Comparison of ENCODE assay signal across 21 mouse cellular contexts in genomic region chr2:180147379-180147778, GRCm38 (mm10). TPM values are rescaled to one million over a fixed set of nuclear protein-coding genes. Genes with fewer than 3 reads are reported as not detected.
DNase-seq lines count a peak whose midpoint lies in the region; ATAC-seq lines count a peak whose summit lies in the region.
"Had no signal": no experiment of that assay in that cellular context is flagged by ENCODE, and none has a peak within 500 bp of the region (broad histone marks: within the 10 kb centered on the region; RNA-seq: fewer than 3 reads in every experiment).

No protein-coding gene starts in this region.

- H3K4me3 ChIP-seq in heart, embryonic 15.5 days: no peak overlapping the region
- H3K4me3 ChIP-seq: limb, embryonic 15.5 days; megakaryocyte, embryonic 14.5 days had no signal

- H3K9ac ChIP-seq in heart, embryonic 15.5 days: no peak overlapping the region
- H3K9ac ChIP-seq: limb, embryonic 15.5 days had no signal

- ATAC-seq in heart, embryonic 15.5 days (replicated peaks; ENCODE audit: insufficient number of reproducible peaks, insufficient read depth, low FRiP score, low read depth): no peak; the same call in 1 of the 2 replicates
- ATAC-seq: CD4-positive, CD25-positive, alpha-beta regulatory T cell, adult 4 months; forebrain, embryonic 14.5 days; hindbrain, postnatal 0 days had no signal

- WGBS in heart, embryonic 15.5 days: 39% methylated on average over 6 of the region's 6 CpGs

- peaks cover 11% of the 10 kb centered on the region for H3K4me1 ChIP-seq in heart, embryonic 15.5 days (replicated peaks)
- H3K4me1 ChIP-seq: limb, embryonic 15.5 days had no signal

- H3K27me3 ChIP-seq in heart, embryonic 15.5 days: no peaks in the 10 kb centered on the region
- H3K27me3 ChIP-seq: limb, embryonic 15.5 days; megakaryocyte, embryonic 14.5 days had no signal

- no peaks in the 10 kb centered on the region for H3K9me3 ChIP-seq in heart, embryonic 15.5 days (replicated peaks)
- H3K9me3 ChIP-seq: G1E; limb, embryonic 15.5 days; megakaryocyte, embryonic 14.5 days had no signal

- no peak overlapping the region for H3K4me2 ChIP-seq in heart, embryonic 15.5 days
- H3K4me2 ChIP-seq: limb, embryonic 15.5 days had no signal

- peaks cover 50% of the 10 kb centered on the region for H3K36me3 ChIP-seq in heart, embryonic 15.5 days

- H3K27ac ChIP-seq in heart, embryonic 15.5 days: peak overlapping the region; percentile 67
- H3K27ac ChIP-seq: hindbrain, postnatal 0 days; kidney, postnatal 0 days; limb, embryonic 15.5 days had no signal

- intact Hi-C loops in left cerebral cortex, postnatal 4 days (cut with DNase I): no loop called here

- peak; percentile 22 to 55 for DNase-seq in frontal cortex, postnatal 36 days (ENCODE audit: low spot score in 2 of 2)
- no peak for DNase-seq in frontal cortex, postnatal 14 days (ENCODE audit: low spot score in 2 of 2)
- DNase-seq in left cerebral cortex, adult 18-20 months (ENCODE audit: low spot score in 2 of 2): peak; percentile 15 to 45
- DNase-seq in left cerebral cortex, postnatal 4 days: no peak
- peak; percentile 53 to 64 for DNase-seq in right cerebral cortex, postnatal 10 days (ENCODE audit: low spot score in 2 of 2)
- DNase-seq in spleen, postnatal 4 days (ENCODE audit: low spot score in 2 of 2): no peak
- DNase-seq: adrenal gland, postnatal 36 days; kidney, adult 11 months; lung, postnatal 10 days; thymus, postnatal 4 days had no signal

RNA-seq across cellular contexts. Expression of gene Adrm1, which starts 23.9 kb away (rescaled TPM):
- total RNA-seq in left cerebral cortex, adult 18-20 months (2021): 100 to 1,000 TPM; 106 to 111 TPM
- total RNA-seq in left cerebral cortex, postnatal 4 days (2021): 100 to 1,000 TPM; 117 to 118 TPM
- polyA plus RNA-seq in heart, embryonic 15.5 days (2015; fragmentation: Nextera tagmentation; extraction: Ambion mirVana): 123 and 139 TPM in 2 replicates

RNA-seq across cellular contexts. Expression of gene Osbpl2, which starts 28.3 kb away (rescaled TPM):
- 10 to 100 TPM; 49.1 to 54.1 TPM for total RNA-seq in left cerebral cortex, adult 18-20 months (2021)
- total RNA-seq in left cerebral cortex, postnatal 4 days (2021): 10 to 100 TPM; 61.9 to 64.5 TPM
- 31.5 and 36.9 TPM in 2 replicates for polyA plus RNA-seq in heart, embryonic 15.5 days (2015; fragmentation: Nextera tagmentation; extraction: Ambion mirVana)

RNA-seq across cellular contexts. Expression of gene Hrh3, which starts 43.1 kb away (rescaled TPM):
- total RNA-seq in left cerebral cortex, adult 18-20 months (2021): 100 to 1,000 TPM in 1 of 2 experiments, 10 to 100 TPM in 1; 87.6 to 114 TPM
- 10 to 100 TPM; 16.6 to 17.4 TPM for total RNA-seq in left cerebral cortex, postnatal 4 days (2021)
- polyA plus RNA-seq in heart, embryonic 15.5 days (2015; fragmentation: Nextera tagmentation; extraction: Ambion mirVana): not detected in 2 replicates
- total RNA-seq: gastrocnemius, adult 8-10 months; hematopoietic stem cell, adult 5-6 weeks had no signal
- polyA plus RNA-seq: CD4-positive, CD25-positive, alpha-beta regulatory T cell, adult 4 months; G1E; kidney, postnatal 0 days; limb, embryonic 15.5 days; liver, embryonic 16.5 days had no signal

Comparison
In these comparisons a context has a peak if more than half of its experiments do, and no peak if none do; other contexts are left out.
1. DNase-seq: peak in frontal cortex, postnatal 36 days (2 of 2), left cerebral cortex, adult 18-20 months (2 of 2) and right cerebral cortex, postnatal 10 days (2 of 2); none in frontal cortex, postnatal 14 days (0 of 2), left cerebral cortex, postnatal 4 days (single experiment) and spleen, postnatal 4 days (0 of 2).
2. RNA of gene Hrh3, which starts 43.1 kb away (total RNA-seq): 87.6 to 114 TPM in left cerebral cortex, adult 18-20 months; 16.6 to 17.4 TPM in left cerebral cortex, postnatal 4 days; every median in the first group is over 4 times any median in the second.